Mouse (Mus musculus) 3T3-L1 (cell line): ENCODE data around the gene Ptpn12.

ENCODE experiments used
- DNase-seq: peaks from one replicate; pipeline ENCODE4 v3.0.0-alpha.2; 2015; ENCODE audit warnings: low read depth, low spot score

Ptpn12 gene

GRCm38 (mm10) chr5:21030226-21030625 is 25.5 kb downstream of the Ptpn12 start:
- peak; percentile 71 for DNase-seq

GRCm38 (mm10) chr5:21017075-21017474 is 38.6 kb downstream of the Ptpn12 start:
- DNase-seq, result no peak

GRCm38 (mm10) chr5:21010908-21011307 is 44.8 kb downstream of the Ptpn12 start:
- DNase-seq, result peak; percentile 32

DNA sequence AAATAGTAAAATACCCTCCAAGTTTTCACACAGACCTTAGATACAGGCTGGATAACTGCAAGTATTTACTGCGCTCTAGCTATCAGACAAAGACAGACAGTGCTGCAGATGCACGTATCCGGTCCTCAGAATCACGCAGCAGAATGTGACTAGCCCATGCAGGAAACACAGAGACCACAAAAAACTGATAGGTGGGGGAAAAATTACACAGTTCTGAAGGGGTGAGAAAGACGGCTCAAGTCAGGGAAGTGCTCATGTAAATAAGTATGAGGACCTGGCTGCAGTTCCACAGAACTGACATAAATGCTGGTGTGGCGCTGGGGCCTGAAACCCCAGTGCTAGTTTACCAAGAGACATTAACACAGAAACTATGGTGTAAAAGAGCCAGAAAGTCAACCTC is 53.0 kb downstream of the Ptpn12 start:
- DNase-seq, result no peak

GRCm38 (mm10) chr5:21001622-21002315 is 53.9 kb downstream of the Ptpn12 start:
- DNase-seq, result no peak

GRCm38 (mm10) chr5:20998427-20998826 is 57.3 kb downstream of the Ptpn12 start:
- no peak for DNase-seq

GRCm38 (mm10) chr5:20997555-20997954 is 58.2 kb downstream of the Ptpn12 start:
- no peak for DNase-seq

- no peak for DNase-seq
These were observed 65.5 kb downstream of the Ptpn12 start for GRCm38 (mm10) chr5:20990062-20990809.

- DNase-seq, result no peak
These were observed 69.4 kb downstream of the Ptpn12 start for GRCm38 (mm10) chr5:20986271-20986670.

DNA sequence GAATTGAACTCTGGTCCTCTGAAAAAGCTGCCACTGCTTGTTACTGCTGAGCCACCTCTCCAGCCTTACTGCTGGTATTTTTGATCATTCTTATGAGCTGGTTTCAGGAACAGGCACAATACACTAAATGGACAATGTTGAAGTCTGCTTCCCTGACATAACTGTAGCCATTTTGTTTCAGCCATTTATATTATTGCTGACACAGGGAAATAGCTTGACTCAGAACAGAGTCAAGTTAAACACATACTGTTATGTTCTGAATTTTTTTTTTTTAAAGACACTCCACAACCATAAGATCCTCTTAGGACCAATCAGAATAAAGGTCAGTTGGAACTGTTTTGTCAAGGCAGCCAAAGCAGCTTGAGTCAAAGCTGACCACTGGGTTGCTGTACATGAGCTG is 72.2 kb downstream of the Ptpn12 start:
- no peak for DNase-seq

- DNase-seq, result no peak
These were observed 81.0 kb downstream of the Ptpn12 start for GRCm38 (mm10) chr5:20974690-20975089.

GRCm38 (mm10) chr5:20973999-20974398 is 81.7 kb downstream of the Ptpn12 start:
- no peak for DNase-seq

- DNase-seq, result no peak
These were observed 82.6 kb downstream of the Ptpn12 start for GRCm38 (mm10) chr5:20973069-20973468.

DNA sequence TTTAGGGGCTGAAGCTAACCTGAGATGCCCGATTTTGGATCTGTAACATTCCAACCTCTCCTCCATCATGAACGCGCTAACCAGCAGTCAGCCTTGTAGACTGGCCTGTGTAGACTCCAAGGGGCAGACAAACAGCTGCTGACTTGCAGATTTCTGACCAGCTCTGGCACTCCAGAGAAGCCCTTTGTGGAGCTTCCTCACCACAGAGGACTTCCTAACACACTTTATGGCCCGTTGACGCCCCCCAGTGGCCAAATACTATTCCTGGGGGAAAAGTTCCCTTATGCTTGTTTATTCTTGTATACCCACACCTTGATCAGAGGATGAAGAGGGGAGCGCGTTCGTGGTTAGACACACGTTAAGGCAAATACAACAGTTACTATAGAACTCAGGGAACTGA is 86.7 kb downstream of the Ptpn12 start:
- DNase-seq, result peak; percentile 60

DNA sequence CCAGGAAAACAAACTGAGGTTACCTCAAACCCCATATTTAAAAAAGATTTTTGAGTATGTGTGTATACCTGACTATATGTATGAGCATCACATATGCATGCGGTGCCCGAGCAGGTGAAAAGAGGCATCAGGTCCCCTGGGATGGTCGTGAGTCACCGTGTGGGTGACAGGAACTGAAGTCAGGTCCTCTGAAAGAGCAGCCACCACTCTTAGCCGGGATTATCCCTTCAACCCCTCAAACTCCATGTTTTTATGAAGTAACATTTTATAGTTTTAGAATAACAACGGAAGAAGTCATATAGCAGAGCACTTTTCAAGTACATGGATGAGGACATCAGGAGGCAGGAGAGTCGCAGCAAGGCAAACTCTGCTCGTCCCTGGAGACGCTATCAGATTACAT is 87.2 kb downstream of the Ptpn12 start:
- no peak for DNase-seq

DNA sequence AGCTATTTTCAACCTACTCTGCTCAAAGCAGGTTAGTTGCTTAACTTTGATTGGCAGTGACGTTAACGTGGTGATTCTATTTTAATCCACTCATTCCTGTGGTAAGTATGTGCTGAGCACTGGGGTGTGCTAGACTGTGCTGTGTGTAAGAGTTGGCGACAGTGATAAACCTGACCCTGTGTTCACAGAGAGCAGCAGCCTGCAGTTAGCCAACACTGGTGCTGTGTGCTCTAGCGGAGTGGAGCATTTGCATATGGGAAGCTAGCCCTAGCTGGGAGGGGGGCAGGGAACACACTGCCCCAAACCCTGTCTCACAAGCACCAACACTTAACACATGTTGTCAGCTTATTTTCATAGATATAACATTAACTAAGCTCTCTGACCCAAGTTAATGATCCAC is 87.8 kb downstream of the Ptpn12 start:
- DNase-seq, result no peak

DNA sequence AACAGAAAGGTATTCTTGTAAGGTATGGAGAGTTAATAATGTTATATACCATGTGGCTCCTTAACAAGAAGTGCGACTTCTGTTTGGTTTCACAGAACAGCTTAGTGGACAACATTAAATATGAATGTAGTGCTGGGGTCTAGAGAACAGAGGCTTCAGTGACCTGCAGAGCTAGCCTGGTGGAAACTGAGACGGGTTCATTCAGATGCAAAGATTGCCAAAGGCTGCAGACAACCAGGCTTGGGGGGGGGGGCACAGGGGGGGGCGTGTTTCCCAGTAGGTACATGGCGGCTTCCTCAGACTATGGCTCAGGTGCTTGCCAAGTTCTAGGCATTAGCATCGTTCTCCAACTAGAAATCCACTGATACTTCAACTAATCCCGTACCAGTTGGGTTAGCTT is 91.3 kb downstream of the Ptpn12 start:
- no peak for DNase-seq

GRCm38 (mm10) chr5:20963295-20963694 is 92.4 kb downstream of the Ptpn12 start:
- DNase-seq, result no peak

- DNase-seq, result no peak
These were observed 94.8 kb downstream of the Ptpn12 start for GRCm38 (mm10) chr5:20960927-20961326.

- no peak for DNase-seq
These were observed 99.4 kb downstream of the Ptpn12 start, which contains the start of gene Rsbn1l for GRCm38 (mm10) chr5:20956298-20956697. Gene Rsbn1l (minus strand): TSS chr5:20956398.

DNA sequence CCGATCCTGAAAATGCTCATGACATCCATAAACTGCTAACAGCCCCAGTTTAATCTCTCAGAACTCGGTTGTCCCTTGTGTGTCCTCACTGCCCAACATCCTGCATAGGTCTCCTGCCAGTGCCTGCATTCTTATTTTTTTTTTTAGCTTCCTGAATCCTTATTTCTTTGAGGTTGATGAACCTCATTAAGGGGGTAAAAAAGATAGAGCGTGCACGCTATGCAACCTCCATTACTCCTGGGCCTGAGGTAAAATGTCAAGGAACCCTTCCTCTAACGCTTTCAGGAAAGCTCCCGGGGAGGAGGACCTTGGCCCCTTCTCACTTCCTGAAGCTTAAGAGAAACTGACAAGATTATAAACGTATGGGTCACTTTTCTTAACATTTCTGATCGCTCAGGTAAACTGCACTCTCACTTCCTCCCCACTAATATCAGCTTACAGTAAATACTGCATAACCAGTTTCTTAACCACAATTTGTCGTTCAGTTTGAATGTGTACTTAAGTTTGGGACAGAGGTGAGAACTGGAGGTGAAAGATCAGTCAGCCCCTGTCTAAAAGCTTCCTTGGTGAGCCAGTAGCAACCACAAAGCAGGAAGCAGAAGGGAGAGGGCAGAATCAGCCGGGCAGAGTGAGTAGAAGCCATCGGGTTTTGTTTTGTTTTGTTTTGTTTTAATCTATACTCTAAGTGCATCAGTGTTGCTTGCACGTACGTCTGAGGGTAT is 100.4 kb downstream of the Ptpn12 start:
- no peak for DNase-seq

DNA sequence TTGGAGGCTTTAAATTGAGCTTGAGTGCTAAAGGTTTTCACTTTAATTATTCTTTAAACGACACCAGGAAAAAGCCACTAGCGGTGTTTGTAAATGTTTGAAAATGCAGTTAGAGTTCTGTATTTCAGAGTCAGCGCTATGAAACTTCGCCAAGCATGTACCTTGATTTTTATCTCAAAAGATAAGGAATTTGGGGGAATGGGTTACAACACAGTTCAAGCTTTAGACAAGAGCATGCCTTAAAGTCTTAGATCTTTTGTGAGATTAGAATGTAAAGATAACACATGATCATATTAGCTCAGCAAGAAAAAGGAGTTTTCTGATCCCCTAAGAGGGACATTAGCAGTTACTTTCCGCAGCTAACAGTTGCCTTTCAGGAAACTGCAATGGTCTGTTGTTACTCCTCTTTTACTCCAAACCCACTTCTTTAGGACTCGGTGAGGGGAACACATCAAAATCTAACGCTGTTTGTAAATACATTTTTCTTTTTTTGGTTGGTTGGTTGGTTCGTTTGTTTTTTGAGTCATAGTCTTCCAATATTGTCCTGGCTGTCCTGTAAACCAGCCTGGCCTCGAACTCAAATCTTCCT is 103.3 kb downstream of the Ptpn12 start:
- DNase-seq, result no peak
